Mouse (Mus musculus) stomach, postnatal 0 days (tissue): Measurements from ENCODE around the gene Nrarp.

Source experiments
- CTCF ChIP-seq: IDR thresholded peaks from 2 replicates; pipeline ENCODE4 v1.5.1; 2016; ENCODE audit warnings: antibody characterized with exemption, low read depth, mild to moderate bottlenecking, moderate library complexity
- EP300 ChIP-seq: optimal IDR thresholded peaks from 2 replicates; pipeline ENCODE3; 2016; ENCODE audit warnings: antibody characterized with exemption

DNA sequence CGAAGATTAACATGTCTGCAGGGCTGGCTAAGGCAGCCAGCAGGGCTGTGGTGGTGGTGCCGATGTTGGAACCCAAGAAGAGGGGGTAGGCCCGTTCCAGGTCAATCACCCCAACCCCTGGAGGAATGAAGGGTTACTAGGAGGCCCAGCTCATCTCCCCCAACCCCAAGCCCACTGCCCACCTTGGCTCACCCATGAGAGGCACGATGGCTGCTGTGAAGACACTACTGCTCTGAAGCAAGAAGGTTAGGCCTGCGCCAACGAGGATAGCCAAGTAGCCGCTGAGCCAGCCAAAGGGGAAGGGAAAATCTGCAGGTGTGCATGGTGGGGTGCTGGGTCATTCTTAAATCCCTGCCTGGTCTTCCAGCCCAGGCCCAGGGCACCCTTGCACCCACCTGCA is 50.0 kb downstream of the Nrarp start:
- TF ChIP-seq EP300 (no peak), CTCF (no peak)
